Mouse (Mus musculus) kidney, adult 8-10 months (tissue): ENCODE results near the gene Slc6a5.

Source experiments
- DNase-seq, 2 experiments: peaks; one replicate each; pipeline ENCODE4 v3.0.0; 2022

Slc6a5 gene

GRCm38 (mm10) chr7:49909850-49910249 is at the start of gene Slc6a5:
Slc6a5 (plus strand) TSS chr7:49910146.
- DNase-seq, result no peak

GRCm38 (mm10) chr7:49861196-49861595 is 48.8 kb upstream of the Slc6a5 start:
- DNase-seq, result no peak

GRCm38 (mm10) chr7:49863753-49864152 is 46.2 kb upstream of the Slc6a5 start:
- no peak for DNase-seq

- DNase-seq, result no peak
These were observed 40.3 kb upstream of the Slc6a5 start for GRCm38 (mm10) chr7:49869656-49870055.

GRCm38 (mm10) chr7:49870276-49870675 is 39.7 kb upstream of the Slc6a5 start:
- DNase-seq, result no peak

GRCm38 (mm10) chr7:49877307-49877706 is 32.6 kb upstream of the Slc6a5 start:
- DNase-seq, result no peak

- DNase-seq, result no peak
These were observed 30.9 kb upstream of the Slc6a5 start for GRCm38 (mm10) chr7:49879051-49879450.

GRCm38 (mm10) chr7:49879998-49880707 is 29.8 kb upstream of the Slc6a5 start:
- no peak for DNase-seq

GRCm38 (mm10) chr7:49882288-49882687 is 27.7 kb upstream of the Slc6a5 start:
- DNase-seq, result peak; percentile 71 to 80

- peak in 1 of 2 experiments; percentile 11 for DNase-seq
These were observed 27.1 kb upstream of the Slc6a5 start for GRCm38 (mm10) chr7:49882694-49883389.

GRCm38 (mm10) chr7:49887776-49888390 is 22.1 kb upstream of the Slc6a5 start:
- no peak for DNase-seq

GRCm38 (mm10) chr7:49894786-49895185 is 15.2 kb upstream of the Slc6a5 start:
- DNase-seq, result no peak

GRCm38 (mm10) chr7:49895296-49895695 is 14.7 kb upstream of the Slc6a5 start:
- no peak for DNase-seq

GRCm38 (mm10) chr7:49902003-49902552 is 7.9 kb upstream of the Slc6a5 start:
- peak; percentile 17 to 78 for DNase-seq

GRCm38 (mm10) chr7:49907191-49908171 is 2.5 kb upstream of the Slc6a5 start:
- DNase-seq, result no peak

GRCm38 (mm10) chr7:49908181-49908855 is 1.6 kb upstream of the Slc6a5 start:
- peak; percentile 60 to 64 for DNase-seq

- peak; percentile 45 to 68 for DNase-seq
These were observed 945 bp upstream of the Slc6a5 start for GRCm38 (mm10) chr7:49908990-49909411.

- DNase-seq, result peak; percentile 30 to 51
These were observed 415 bp downstream of the Slc6a5 start for GRCm38 (mm10) chr7:49910361-49910760.

- no peak for DNase-seq
These were observed 1.4 kb downstream of the Slc6a5 start for GRCm38 (mm10) chr7:49911147-49911946.

- DNase-seq, result no peak
These were observed 2.0 kb downstream of the Slc6a5 start for GRCm38 (mm10) chr7:49911947-49912262.

GRCm38 (mm10) chr7:49913164-49913563 is 3.2 kb downstream of the Slc6a5 start:
- DNase-seq, result no peak
